Mouse (Mus musculus): ENCODE data around the gene Ifrd2. TPM values are rescaled to one million over a fixed set of nuclear protein-coding genes. Genes with fewer than 3 reads are reported as not detected.
A peak's percentile ranks its signal among the peaks of the same experiment; 100 is the strongest.
"Not testable (repeated sequence)": the region's sequence is repeated elsewhere in the genome, so short reads cannot be mapped to it uniquely, and the experiment has no call there.

Ifrd2 gene
- total RNA-seq, 2 experiments from 2014 or later, result 44.6 to 49.7 TPM

DNA sequence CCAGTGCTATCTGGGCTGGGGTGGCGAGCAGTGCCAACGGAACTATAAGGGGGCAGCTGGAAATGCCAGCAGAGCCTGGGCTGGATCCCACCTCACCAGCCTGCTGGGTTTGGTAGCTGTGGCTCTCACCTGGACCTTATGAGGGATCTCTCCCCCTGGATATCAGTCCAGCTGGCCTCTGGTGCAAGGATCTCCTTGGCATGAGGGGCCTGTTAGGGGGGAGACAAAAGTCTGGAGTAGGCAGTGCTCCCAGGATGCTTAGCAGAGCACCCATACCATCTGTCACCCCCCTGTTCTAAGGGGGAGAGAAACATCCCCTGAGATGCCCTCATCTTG, 15.1 kb upstream of the Ifrd2 start:
- no peak for DNase-seq (ENCODE audit: low spot score)

DNA sequence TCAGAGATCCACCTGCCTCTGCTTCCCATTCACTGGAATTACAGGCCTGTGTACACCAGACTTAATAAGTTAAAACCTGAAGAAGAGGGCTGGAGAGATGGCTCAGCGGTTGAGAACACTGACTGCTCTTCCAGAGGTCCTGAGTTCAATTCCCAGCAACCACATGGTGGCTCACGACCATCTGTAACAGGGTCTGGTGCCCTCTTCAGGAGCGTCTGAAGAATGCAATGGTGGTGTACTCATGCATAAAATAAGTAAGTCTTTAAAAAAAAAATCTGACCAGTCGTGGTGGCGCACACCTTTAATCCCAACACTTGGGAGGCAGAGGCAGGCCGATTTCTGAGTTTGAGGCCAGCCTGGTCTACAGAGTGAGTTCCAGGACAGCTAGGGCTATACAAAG, 13.7 kb upstream of the Ifrd2 start:
- DNase-seq (ENCODE audit: low spot score), result not testable (repeated sequence)

DNA sequence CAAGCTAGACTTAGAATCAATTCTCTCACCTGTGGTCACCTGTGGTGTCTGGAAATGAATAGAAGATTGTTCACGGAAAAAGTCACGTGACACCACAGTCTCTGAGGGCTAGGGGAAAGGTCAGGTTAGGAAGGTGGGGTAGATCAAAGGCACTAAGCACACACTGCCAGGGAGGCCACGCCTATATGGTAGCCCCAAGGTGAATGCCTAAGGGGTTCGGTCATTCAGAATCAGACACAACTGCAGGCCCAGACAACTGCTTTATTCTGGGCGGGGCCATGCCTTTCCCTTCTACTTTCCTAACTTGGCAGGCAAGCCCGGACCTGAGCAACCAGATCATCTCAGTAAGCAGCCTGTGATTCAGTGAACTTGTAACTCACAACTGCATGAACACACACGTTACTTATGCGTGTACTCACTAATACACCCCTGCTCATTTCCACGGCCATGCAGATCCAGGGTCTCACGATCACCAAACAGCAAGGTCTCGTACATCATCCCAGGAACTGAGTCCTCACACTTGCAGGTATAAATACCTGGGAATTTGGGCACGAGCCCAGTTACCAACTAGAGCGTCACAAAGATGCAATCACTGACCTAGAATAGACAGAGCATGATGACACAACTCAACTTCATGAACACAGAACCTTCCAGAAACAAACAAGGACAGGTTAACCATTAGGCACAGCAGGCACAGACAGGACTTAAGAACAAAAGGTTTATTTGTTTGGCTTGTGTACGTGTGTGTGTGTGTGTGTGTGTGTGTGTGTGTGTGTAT, 11.7 kb upstream of the Ifrd2 start:
- DNase-seq (ENCODE audit: low spot score), result no peak

DNA sequence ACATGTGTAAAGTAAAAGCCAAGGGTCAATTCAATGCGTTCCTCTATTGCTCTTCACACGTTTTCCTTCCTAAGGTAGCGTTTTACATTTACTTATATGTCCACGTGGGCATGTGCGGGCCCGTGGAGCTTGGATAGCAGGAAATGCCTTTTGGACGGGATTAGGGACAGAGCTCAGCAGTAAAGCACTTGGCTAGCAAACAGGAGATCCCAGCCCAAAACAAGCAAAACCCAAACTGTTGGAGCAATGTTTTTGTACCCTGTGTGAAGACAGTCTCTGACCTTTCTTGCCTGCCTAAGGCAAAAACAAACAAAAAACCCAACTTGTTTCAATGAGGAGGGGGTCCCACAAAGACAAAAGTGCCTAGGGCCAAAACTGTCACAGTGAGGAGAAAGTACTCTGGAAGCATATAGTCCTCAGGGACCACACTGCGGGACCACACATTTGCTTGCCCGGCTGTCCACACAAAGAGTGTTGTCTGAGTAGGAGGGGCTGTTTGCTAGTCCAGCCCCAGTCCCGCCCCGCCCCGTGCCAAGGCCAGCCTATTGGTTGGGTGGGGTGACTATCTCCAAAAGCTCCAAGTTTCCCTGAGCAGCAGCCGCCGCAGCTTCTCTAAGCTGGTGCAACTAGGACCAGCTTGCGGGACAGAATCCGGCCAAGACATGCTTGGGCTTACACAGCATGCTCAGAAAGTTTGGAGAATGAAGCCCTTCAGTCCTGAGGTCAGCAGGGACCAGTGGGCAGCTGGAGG, 10.9 kb upstream of the Ifrd2 start, which contains the start of gene Hyal1:
Hyal1 (plus strand) TSS at position 571 of the 751 bp plus-strand sequence.
- DNase-seq (ENCODE audit: low spot score), result peak; percentile 81

DNA sequence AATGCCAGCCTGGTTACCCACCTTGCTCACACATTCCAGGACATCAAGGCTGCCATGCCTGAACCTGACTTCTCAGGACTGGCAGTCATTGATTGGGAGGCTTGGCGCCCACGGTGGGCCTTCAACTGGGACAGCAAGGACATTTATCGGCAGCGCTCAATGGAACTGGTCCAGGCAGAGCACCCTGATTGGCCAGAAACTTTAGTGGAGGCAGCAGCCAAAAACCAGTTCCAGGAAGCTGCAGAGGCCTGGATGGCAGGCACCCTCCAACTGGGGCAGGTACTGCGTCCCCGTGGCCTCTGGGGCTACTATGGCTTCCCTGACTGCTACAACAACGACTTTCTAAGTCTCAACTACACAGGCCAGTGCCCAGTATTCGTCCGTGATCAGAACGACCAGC, 9.6 kb upstream of the Ifrd2 start:
- no peak for DNase-seq (ENCODE audit: low spot score)

DNA sequence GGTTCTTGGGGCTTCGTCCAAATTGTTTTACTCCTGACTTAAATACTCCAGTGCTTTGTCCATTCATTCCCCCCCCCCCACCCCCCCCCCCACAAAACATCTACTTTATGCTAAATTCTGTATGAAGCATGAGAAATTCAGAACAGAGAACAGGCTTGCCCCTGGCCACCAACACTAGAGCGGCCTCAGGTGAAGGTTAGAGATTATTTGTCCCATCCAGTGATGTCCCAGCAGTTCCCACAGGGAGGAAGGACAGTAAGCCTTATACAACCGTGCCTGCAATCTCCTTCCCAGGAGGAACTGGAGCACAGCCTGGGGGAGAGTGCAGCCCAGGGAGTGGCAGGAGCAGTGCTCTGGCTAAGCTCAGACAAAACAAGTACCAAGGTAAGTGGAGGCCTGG, 8.9 kb upstream of the Ifrd2 start, which contains the start of gene Naa80:
Naa80 (plus strand) TSS at position 301 of the 400 bp plus-strand sequence.
- DNase-seq (ENCODE audit: low spot score), result no peak

DNA sequence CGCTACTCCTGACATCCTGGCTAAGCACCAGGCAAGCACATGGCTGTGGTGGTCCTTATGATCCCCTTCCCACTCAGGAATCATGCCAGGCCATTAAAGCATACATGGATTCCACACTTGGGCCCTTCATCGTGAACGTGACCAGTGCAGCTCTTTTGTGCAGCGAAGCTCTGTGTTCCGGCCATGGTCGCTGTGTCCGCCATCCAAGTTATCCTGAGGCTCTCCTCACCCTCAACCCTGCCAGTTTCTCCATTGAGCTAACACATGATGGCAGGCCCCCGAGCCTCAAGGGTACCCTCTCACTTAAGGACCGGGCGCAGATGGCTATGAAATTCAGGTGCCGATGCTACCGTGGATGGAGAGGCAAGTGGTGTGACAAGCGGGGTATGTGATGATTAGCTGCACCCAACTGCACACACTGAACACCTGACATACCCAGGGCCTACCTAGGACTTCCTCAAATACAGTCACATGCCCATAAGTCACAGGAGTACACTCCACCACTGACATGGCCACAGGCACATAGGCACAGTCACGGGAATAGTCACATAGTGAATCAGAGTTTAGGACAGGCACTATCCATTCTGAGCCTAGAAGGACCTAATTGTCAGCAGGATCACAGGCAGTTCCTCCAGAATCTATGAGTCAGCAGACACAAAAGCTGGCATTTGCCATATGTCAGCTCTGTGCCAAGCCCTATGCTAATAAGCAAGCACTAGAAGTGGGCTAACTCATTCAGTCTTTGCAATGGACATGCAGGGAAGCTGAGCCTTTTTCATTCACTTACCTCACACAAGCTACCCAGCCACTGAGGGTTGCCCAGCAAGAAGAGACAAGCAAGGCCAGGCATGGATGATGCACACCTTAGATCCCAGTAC, 8.2 kb upstream of the Ifrd2 start:
- DNase-seq (ENCODE audit: low spot score), result no peak

DNA sequence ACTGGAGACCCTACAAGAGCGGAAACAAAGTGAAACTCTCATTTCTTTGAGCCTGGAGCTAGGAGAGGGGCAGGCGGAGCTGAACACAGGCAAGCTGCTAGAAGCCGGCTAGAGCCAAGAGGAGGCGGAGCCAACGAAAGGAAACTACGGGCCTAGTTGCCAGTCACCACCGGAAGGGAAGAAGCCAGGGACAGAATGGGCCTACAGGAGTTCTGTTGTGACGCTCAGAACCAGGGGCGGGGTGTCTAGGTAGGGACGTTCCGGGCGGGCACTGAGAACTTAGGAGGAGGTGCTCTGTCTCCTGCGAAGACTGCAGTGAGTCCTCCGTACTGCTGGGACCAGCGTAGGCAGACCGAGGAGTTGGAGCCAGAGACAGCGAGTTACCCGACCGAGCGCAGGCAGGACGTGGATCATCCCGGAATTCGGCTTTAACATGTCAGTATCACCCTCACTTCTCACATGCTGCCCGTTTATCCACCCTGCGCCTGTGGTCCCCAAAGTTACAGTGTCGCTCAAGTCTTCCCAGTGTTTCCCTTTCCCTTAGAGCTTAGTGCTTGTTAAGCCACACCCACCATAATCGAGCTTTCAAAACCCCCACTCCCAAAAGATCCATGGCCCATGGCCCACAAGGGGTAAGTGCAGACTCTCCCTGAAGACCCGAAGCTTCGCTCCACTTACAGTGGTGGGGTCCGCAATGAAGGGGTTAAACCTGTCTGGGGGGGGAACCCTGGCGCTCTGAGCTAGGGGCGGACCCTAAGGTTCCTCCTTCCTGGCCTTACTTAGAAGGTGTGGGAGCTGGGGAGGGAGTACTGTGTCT, 6.7 kb upstream of the Ifrd2 start, which contains the start of gene Hyal3:
Hyal3 (plus strand) TSS at position 318 of the 817 bp plus-strand sequence.
- peak; percentile 94 for DNase-seq (ENCODE audit: low spot score)

DNA sequence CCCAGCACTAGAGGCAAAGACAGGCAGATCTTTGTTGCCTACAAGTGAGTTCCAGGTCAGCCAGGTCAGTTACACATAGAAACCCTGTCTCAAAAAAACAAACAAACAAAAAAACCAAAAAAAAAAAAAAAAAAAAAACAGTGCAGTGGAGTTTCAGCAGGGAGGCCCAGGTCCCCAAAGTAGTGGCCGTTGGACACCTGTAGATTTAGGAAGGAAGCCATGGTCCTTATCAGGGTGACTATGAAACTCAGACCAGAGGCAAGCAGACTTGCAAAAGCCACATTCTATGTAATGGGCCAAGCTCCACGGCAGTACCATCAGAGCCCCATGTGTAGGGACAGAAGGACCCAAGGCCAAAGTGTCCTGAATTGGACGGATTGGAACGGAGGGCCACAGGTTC, 5.9 kb upstream of the Ifrd2 start:
- DNase-seq (ENCODE audit: low spot score), result no peak

DNA sequence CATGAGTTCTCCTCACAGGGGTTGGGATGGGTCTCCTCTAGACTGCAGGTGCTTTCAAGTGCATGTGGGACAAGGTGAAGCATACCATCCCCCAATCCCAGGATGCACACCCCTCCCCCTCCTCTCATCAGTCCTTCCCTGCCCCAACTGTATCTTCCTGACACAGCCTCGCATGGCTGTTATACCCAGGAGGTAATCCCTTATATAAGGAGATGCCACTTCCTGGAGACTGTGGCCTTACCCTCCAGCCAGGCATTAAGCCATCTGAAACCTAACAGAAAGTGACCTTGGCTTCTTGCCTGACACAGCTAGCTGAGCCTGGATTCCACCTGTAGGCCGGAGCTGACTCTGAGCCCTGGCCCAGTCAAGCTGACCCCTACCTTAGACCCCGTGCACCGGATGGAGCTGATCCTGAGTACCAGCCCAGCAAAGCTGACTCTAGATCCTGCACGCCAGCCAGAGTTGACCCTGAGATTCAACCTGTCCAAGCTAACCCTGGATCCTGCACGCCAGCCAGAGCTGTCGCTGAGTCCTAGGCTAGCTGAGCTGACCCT, 4.9 kb upstream of the Ifrd2 start:
- DNase-seq (ENCODE audit: low spot score), result no peak

DNA sequence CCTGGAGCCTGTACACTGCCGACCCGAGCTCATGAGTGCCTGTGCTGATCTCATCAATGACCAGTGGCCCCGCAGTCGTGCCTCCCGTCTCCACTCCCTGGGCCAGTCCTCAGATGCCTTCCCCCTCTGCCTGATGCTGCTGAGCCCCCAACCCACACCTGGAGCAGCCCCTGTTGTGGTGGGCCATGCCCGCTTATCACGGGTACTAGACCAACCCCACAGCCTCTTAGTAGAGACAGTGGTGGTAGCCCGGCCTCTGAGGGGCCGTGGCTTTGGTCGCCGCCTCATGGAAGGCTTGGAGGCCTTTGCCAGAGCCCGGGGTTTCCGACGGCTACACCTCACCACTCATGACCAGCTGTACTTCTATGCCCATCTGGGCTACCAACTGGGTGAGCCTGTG, 4.3 kb upstream of the Ifrd2 start:
- DNase-seq (ENCODE audit: low spot score), result no peak

DNA sequence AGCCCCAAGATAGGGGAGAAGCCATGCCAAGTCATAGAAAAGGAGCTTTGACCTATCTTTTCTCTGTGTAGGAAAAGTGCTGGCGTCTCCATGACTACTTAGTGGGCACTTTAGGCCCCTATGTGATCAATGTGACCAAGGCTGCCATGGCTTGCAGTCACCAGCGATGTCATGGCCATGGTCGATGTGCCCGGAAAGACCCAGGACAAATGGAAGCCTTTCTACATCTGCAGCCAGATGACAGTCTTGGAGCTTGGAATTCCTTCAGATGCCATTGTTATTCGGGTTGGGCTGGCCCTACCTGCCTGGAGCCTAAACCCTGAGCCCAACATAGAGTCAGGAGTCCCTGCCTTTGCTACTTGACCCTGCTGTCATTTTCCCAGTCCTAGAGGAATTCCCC, 938 bp upstream of the Ifrd2 start:
- no peak for DNase-seq (ENCODE audit: low spot score)

DNA sequence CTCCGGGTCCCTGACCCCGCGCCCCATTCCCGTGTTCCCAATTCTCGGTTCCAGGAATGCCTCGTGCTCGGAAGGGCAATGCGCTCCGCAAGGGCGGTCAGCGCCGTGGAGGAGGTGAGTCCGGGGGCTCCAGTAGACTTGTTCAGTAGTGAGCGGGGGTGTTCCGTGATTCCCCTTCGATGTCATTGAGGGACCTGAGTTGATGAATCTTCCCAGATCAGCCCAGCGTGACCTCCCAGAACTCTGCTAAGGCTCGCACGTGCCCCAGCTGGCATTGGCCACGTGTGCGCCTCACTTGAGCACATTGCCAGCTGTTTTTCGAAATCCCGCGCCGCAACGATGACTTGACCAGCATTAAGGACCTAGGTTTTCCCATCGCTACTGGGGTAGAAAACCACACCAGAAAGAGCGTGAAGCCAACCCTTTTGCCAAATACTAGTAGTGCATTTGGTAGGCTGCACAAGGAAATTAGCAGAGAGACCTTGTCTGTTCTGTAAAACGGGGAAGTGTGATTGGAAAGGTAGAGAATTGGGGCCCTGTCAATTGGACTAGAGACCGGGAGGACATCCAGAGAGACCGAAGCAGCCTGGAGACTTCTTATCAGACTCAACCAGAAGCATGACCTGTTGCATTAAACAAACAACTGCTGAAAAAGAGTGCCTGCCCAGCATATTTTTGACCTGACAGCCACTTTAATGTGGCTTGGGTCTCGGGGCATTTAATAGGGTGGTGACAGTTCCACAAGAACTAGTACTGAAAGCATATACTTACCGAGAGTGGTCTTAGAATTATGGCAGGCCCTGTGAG, 594 bp downstream of the Ifrd2 start:
- DNase-seq (ENCODE audit: low spot score), result no peak

DNA sequence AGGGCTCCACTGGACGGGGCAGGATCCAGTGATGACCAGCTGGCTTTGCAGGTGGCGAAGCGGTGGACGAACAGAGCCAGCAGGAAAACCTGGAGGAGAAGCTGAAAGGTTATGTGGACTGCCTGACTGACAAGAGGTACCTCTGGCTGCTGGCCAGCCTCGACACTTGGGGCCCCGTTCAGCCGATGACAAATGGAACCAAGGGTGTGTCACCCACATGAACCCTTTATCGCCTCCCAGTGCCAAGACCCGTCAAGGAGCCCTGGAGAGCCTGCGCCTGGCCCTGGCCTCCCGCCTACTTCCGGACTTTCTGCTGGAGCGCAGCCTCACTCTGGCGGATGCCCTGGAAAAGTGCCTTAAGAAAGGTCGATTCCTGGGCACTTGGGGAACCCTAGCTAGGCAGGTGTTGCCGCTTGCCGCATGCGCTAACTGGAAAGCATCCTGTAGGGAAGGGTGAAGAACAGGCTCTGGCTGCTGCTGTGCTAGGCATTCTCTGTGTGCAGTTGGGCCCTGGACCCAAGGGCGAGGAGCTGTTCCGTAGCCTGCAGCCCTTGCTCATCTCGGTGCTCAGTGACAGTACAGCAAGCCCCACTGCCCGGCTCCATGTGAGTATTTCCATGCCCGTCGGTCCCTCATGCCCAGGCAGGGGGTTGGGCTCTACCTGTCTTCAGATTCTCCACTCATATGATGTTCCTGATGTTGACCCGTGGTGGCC, 2.8 kb downstream of the Ifrd2 start:
- DNase-seq (ENCODE audit: low spot score), result peak; percentile 83

DNA sequence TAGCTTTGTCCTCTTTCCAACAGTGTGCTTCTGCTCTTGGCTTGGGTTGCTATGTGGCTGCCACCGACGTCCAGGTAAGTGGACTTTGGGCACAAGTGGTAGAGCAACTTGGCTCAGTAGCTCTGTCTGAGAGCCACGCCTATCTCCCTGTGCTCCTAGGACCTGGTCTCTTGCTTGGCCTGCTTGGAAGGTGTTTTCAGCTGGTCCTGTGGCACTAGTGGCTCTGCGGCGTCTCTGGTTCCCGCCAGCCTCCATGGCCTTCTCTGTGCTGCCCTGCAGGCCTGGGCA, 3.3 kb downstream of the Ifrd2 start:
- no peak for DNase-seq (ENCODE audit: low spot score)

DNA sequence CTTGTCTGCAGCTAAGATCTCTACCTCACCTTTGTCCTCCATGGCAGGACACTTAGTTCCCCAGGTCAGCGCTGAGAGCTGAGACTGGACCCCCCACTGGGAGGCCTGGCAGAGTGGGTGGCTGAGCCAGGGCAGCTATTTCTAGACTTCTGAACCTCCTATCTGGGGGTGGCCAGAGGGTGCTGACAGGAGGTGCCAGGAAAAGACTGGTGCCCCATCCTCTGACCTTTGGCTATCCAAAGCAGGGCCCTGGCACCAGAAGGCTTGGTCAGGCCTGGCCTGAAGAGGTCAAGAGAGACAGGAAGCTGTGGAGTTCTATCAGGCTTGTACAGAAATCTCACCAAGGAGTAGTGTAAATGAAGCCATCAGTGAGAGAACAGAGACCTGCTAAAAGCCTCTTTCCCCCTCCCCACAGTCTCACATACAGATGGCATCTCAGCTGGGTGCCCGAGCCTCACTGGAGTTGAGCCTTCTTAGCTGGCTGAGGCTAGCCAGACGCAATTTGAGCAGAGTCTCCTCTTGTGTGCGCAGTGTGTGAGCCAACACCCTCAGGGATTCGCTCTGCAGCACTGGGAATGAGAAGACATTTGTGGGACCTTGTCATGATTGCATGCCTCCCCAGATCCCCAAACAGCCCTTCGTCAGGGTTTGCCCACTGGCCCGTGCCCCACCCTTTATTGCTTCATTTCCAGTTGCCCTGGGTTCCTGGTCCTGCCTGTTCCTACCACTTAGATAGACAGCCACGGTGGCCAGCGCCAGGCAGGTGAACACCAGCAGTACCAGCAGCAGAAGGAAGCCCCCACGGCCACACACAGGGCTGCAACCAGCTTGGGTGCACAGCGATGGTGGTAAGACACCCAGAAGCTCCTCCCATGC, 5.9 kb downstream of the Ifrd2 start:
- DNase-seq (ENCODE audit: low spot score), result peak; percentile 83

DNA sequence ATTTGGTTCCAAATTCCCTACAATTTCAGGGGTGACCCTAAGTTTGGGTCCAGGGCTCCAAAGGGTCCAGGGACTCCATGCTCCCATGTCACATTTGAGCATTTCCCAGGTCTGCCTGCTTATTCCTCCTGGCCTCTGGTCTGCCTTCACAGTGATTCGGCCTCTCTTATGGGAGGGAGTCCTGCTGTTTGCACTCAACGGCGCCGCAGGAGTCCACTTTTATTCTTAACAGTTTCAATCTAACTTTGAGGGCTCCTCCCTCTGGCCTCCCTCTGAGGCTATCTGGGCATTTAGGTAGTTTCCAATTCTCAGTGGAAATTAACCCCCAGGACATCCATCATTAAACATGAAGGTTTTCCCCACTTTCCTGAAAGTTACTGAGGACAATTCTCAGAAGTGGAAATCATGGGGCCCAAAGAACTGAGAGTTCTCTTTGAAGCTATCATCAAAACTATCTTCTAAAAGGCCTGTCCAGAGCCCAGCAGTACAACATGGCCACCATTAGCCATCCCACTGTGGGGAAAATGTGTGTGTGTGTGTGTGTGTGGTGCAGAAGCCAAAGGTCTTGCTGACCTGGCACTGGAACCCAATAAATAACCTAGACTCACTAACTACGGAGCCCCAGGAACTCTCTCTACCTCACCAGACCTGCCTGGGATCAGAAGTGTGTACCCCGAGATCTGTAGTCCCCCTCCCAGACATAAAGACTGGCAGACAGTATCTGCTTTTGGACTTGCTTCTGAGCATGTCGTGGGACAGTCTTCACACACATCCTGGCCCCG, 7.0 kb downstream of the Ifrd2 start:
- DNase-seq (ENCODE audit: low spot score), result no peak
